ENCODE assay signal across 9 mouse cellular contexts in the genomic region with DNA sequence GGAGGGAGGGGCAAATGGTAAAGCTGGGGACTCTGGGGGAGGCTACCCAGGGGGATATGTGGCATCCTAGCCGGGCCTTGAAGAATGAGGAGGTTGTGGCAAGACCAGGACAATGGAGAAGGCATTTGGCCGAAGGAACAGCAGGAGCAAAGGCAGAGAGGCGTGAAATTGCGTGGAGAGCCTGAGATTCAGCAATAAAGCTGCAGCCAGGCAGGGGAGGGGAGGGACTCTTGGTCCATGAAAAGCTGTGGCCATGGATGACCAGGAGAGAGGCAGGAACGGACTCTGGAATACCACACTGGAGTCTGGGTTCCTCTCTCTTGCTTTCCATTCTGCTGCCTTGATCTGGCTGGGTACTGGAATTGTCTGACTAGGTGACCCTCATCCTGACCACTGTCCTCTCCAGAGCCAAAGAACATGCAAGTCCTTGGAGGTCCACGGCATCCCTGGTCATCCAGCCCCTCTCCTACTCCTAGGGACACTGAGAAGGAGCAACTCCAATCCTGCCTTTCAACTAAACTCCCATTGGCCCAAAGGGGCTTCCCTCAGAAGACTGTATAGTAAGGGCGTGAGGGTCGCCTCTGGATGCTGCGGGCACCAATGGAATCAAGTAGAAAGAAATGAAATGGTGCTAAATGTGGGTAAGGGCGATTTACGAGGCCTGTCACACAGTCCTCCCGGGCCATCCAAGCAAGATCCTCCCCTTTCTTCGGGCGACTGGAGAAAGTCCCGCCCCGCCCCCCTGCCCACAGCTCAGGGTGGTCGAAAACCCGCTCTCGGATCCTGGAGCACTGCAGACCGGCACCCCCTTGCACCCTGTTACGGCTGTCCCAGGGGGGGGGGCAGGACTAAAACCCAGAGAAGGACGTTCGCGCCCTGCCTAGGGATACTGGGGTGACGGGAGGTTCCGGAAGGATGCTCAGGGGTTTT. TPM values are rescaled to one million over a fixed set of nuclear protein-coding genes. Genes with fewer than 3 reads are reported as not detected.
DNase-seq lines count a peak whose midpoint lies in the region; ATAC-seq lines count a peak whose summit lies in the region.
"Had no signal": no experiment of that assay in that cellular context is flagged by ENCODE, and none has a peak within 500 bp of the region (broad histone marks: within the 10 kb centered on the region; RNA-seq: fewer than 3 reads in every experiment).

No protein-coding gene starts in this region.

- H3K9ac ChIP-seq in midbrain, embryonic 13.5 days (replicated peaks) = peak overlapping the region; percentile 77

- peak; percentile 38 for ATAC-seq in midbrain, embryonic 13.5 days

- WGBS in embryonic facial prominence, embryonic 10.5 days = 2% methylated on average over 26 of the region's 26 CpGs
- 5% methylated on average over 26 of the region's 26 CpGs for WGBS in midbrain, embryonic 13.5 days

- H3K9me3 ChIP-seq in embryonic facial prominence, embryonic 10.5 days = no peaks in the 10 kb centered on the region
- H3K9me3 ChIP-seq in midbrain, embryonic 13.5 days = no peaks in the 10 kb centered on the region

- H3K4me1 ChIP-seq in embryonic facial prominence, embryonic 10.5 days = peaks cover 95% of the 10 kb centered on the region
- H3K4me1 ChIP-seq in midbrain, embryonic 13.5 days (replicated peaks) = peaks cover 58% of the 10 kb centered on the region

- H3K27me3 ChIP-seq in embryonic facial prominence, embryonic 10.5 days (replicated peaks; ENCODE audit: low read depth, poor library complexity, severe bottlenecking) = no peaks in the 10 kb centered on the region
- peaks cover 19% of the 10 kb centered on the region for H3K27me3 ChIP-seq in midbrain, embryonic 13.5 days

- H3K4me3 ChIP-seq in embryonic facial prominence, embryonic 10.5 days = peak overlapping the region; percentile 99
- peak overlapping the region; percentile 65 for H3K4me3 ChIP-seq in midbrain, embryonic 13.5 days (replicated peaks)

- H3K36me3 ChIP-seq in embryonic facial prominence, embryonic 10.5 days (replicated peaks) = peaks cover 24% of the 10 kb centered on the region
- H3K36me3 ChIP-seq in midbrain, embryonic 13.5 days = no peaks in the 10 kb centered on the region

- peak; percentile 52 to 76 for DNase-seq in cerebellum, postnatal 14 days
- no peak for DNase-seq in cerebellum, adult 9-11 months
- DNase-seq in embryonic facial prominence, embryonic 10.5 days (ENCODE audit: low spot score) = peak; percentile 62
- peak; percentile 54 for DNase-seq in kidney, adult 11 months
- no peak for DNase-seq in layer of hippocampus, postnatal 36 days
- no peak for DNase-seq in gastrocnemius, postnatal 4 days (ENCODE audit: low spot score in 2 of 2)
- no peak for DNase-seq in cerebellum, postnatal 36 days
- DNase-seq: lung, postnatal 36 days had no signal

- H3K27ac ChIP-seq in embryonic facial prominence, embryonic 10.5 days (replicated peaks) = peak overlapping the region; percentile 99
- H3K27ac ChIP-seq in midbrain, embryonic 13.5 days = peak overlapping the region; percentile 83

- peak overlapping the region; percentile 84 for H3K4me2 ChIP-seq in midbrain, embryonic 13.5 days (replicated peaks)

RNA-seq across cellular contexts. Expression of a gene that starts 2.0 kb away (rescaled TPM):
- polyA plus RNA-seq in embryonic facial prominence, embryonic 10.5 days (2016; fragmentation: Nextera tagmentation; extraction: Ambion mirVana) = 1.2 and 1.7 TPM in 2 replicates
- 0.11 and 0.15 TPM in 2 replicates for polyA plus RNA-seq in midbrain, embryonic 13.5 days (2015; fragmentation: Nextera tagmentation; extraction: Ambion mirVana)
- 1 to 10 TPM; 1.1 to 1.2 TPM for total RNA-seq in layer of hippocampus, postnatal 36 days (2021)
- total RNA-seq in gastrocnemius, postnatal 4 days (2021) = 1 to 10 TPM; 3.2 to 4.1 TPM

RNA-seq across cellular contexts. Expression of a gene that starts 29.1 kb away (rescaled TPM):
- not detected in 2 replicates for polyA plus RNA-seq in embryonic facial prominence, embryonic 10.5 days (2016; fragmentation: Nextera tagmentation; extraction: Ambion mirVana)
- polyA plus RNA-seq in midbrain, embryonic 13.5 days (2015; fragmentation: Nextera tagmentation; extraction: Ambion mirVana) = not detected in 2 replicates
- not detected for total RNA-seq in layer of hippocampus, postnatal 36 days (2021)
- total RNA-seq in gastrocnemius, postnatal 4 days (2021) = under 1 TPM; 0.27 to 0.34 TPM

RNA-seq across cellular contexts. Expression of a gene that starts 39.2 kb away (rescaled TPM):
- polyA plus RNA-seq in embryonic facial prominence, embryonic 10.5 days (2016; fragmentation: Nextera tagmentation; extraction: Ambion mirVana) = 0.10 TPM in 1 of 2 replicates, not detected in the other
- not detected in 2 replicates for polyA plus RNA-seq in midbrain, embryonic 13.5 days (2015; fragmentation: Nextera tagmentation; extraction: Ambion mirVana)
- total RNA-seq in layer of hippocampus, postnatal 36 days (2021) = not detected
- total RNA-seq in gastrocnemius, postnatal 4 days (2021) = not detected

RNA-seq across cellular contexts. Expression of a gene that starts 52.0 kb away (rescaled TPM):
- 10.3 and 10.6 TPM in 2 replicates for polyA plus RNA-seq in embryonic facial prominence, embryonic 10.5 days (2016; fragmentation: Nextera tagmentation; extraction: Ambion mirVana)
- polyA plus RNA-seq in midbrain, embryonic 13.5 days (2015; fragmentation: Nextera tagmentation; extraction: Ambion mirVana) = 5.3 and 5.5 TPM in 2 replicates
- total RNA-seq in layer of hippocampus, postnatal 36 days (2021) = 1 to 10 TPM; 7.5 to 8.9 TPM
- total RNA-seq in gastrocnemius, postnatal 4 days (2021) = 10 to 100 TPM; 24.6 to 28.1 TPM

Comparison
In these comparisons a context has a peak if more than half of its experiments do, and no peak if none do; other contexts are left out.
1. DNase-seq: peak in cerebellum, postnatal 14 days (2 of 2), embryonic facial prominence, embryonic 10.5 days (single experiment) and kidney, adult 11 months (single experiment); none in cerebellum, adult 9-11 months (single experiment), layer of hippocampus, postnatal 36 days (0 of 2), gastrocnemius, postnatal 4 days (0 of 2) and cerebellum, postnatal 36 days (0 of 2).